Mouse (Mus musculus): Measurements from ENCODE around the gene Cog5.
A peak's percentile ranks its signal among the peaks of the same experiment; 100 is the strongest.

The Cog5 gene

DNA sequence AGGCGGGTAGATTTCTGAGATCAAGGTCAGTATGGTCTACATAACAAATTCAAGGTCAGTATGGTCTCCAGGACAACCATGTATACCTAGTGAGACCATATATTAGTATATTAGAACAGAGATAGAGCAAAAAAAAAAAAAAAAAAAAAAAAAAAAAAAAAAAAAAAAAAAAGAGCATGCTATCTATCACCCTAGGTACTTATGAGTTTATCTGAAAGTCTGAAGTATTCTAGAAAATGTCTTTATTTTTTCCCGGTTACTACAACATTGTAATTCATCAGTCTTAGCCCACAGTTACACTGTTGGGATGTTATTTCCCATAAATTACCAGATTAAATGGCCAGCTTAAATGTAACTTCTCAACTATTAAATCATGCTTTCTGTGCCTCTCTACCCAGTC, 289.7 kb downstream of the Cog5 start:
- no peak for DNase-seq

DNA sequence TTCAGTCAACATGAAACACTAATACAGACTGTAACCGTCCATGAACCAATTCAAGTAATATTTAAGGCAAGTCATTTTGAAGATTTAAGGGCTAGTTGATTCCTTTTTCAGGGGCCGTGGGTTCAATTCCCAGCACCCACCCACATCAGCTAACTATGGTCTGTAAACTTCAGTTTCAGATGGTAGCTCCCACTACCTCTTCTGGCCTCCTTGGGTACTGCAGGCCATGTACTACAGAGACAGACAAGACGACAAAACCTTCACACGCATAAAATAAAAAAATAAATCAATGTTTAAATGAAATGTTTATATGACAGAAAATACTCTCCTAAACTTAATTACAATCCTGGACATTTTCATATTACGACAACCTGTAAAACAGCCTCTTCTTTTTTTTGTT, 292.8 kb downstream of the Cog5 start:
- peak; percentile 64 for DNase-seq

DNA sequence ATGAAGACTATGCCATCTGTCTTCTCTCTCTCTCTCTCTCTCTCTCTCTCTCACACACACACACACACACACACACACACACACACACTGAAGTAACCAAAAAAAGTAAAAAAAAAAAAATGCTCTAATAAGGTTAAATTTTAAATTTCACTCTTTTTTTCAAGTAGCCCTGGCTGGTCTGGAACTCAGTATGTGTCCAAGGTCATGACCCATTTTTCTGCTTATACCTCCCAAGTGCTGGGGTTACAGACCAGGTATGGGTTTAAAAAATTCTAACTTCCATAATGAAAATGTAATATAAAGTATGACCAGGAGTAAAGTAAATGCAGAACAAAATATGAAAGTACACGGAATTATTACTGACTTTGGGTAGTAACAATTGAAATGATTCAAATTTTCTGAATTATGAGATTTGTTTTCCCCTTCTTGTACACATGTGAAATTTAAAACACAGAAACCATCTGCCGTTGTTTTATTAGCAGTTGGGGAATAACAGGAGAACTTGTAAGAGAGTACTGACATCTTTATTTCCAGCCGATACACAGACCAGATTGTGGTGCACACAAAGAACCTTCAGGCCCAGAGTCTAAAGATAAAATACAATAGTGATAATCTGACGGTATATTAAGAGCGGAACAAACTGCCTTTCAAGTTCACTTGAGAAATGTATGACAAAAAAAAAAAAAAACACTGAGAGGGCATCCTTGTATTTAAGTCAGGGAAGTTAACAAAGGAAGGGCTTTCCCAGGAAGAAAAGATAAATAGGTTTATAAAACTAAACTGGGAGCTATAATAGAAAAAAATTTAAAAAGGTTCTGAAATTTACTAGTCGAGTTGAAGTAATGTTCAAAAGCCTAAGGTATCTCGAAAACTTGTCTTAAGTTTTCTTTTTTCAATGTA, 293.7 kb downstream of the Cog5 start:
- DNase-seq, result no peak

DNA sequence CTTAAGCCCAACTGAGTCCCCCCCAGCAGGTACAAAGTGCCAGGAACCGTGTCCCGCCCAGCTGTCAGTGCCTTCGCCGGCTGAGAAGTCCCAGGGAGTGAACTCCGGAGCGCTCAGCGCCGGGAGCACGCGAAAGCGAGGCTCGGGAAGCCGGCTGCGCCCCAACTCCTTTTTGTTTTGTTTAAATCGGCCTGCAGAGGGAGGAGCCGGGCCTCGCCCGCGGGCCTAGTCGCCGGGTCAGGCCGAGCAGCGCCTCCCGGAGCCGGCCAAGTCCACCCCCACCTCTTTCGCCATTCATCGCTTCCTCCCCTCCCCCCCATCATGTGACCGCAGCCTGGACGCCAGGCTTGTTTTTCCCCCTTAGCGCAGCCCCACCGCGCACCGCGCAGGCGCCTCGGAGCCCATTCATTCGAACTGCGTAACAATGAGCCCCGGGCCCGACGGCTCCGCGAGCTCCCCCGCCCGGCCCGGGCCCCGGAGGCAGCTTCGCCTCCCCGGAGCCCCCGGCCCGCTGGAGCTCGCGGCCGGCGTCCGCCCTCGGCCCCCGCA, 294.6 kb downstream of the Cog5 start:
- peak; percentile 84 for DNase-seq

DNA sequence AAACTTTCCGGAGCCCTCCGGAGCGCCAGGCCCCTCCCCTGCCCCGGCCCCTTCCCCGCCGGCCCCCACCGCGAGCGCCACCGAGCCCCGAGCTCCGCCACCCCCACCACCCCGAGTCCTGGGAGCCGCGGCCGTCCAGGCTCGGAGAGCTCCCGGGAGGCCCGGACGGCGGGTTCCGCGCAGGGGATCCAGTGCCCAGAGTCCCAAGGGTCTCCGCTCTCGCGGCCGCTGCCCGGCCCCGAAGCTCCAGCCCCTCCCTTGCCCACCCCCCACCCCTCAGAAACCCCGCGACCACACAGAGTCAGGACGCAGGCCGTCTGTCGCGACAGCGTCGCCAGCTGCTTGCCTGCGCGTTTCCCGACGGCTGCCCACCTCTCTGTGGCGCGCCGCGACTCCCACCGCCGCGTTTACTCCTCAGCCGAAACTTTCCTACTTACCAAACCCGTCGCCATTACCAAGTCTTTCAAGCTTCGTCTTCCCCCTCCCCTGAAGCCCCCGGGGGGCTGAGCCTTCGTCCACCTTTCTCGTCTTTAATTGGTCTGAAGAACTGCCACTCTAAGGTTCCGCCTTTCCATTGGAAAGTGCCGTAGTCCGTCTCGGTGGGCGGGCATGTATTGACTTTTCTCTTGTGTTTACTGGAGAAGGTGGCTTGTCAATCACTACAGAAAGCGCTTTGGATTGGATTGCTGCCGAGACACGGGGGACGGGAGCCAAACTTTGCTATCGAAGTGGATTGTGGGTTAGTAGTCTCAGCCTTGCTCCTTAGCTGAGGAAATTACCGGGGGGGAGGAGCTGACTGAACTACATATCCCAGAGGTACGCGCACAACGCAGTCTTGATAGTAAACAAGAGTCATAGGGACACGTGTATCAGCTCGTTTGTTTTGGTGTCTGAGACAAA, 295.3 kb downstream of the Cog5 start, which contains the start of gene Hbp1:
Hbp1 (minus strand) TSS at position 777 of the 900 bp plus-strand sequence.
- peak; percentile 91 for DNase-seq

DNA sequence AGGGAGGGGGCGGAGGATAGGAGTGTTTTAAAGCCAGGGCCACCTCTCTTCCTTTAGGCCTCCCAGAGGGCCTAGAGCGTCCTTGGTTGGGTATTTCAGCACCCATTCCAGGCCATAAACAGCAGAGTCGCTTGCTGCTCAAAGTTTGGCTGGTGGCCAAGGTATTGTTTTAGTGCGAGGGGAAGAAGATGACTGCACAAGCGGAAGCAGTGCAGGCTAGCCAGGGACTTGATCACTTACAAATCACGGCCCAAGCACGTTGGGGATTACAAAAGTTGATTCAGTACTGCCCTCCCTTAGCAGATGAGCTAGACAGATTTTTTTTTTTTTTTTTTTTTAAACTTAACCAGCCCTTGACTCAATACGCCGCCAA, 296.0 kb downstream of the Cog5 start:
- DNase-seq, result no peak

DNA sequence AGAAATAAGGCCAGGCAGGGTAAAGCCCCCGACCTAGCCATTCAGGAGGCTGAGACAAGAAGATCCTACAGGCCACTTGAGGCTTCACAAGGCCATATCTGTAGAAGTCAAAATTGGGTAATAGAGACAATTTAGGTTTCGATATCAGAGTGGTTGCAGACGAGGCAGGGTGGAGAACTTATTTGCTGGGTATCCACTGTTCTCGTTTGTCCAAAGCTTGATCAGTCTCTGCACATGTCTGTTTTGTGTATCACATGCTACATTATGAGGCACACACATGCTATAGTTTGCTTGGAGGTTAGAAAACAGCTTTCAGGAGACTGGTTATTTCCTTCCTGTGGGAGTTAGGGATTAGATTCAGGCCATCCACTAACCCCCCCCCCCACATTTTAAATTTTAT, 301.2 kb downstream of the Cog5 start:
- no peak for DNase-seq

DNA sequence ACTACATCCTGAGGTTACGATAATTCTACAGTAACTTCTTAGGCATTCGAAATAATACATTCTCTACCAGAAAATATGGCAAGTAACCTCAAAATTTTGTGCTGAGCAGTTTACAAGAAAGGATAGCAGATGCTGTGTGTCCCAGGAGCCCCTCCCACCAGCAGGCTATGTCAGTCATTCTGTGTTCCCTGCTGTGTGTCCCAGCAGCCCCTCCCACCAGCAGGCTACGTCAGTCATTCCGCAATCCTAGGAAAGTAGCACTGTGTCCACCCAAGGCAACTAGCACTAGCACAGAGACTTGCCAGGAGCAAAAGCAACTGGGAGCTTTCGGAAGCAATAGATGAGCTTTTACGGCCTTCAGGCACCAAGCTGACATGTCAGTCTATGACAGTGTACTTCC, 309.4 kb downstream of the Cog5 start:
- DNase-seq, result no peak

DNA sequence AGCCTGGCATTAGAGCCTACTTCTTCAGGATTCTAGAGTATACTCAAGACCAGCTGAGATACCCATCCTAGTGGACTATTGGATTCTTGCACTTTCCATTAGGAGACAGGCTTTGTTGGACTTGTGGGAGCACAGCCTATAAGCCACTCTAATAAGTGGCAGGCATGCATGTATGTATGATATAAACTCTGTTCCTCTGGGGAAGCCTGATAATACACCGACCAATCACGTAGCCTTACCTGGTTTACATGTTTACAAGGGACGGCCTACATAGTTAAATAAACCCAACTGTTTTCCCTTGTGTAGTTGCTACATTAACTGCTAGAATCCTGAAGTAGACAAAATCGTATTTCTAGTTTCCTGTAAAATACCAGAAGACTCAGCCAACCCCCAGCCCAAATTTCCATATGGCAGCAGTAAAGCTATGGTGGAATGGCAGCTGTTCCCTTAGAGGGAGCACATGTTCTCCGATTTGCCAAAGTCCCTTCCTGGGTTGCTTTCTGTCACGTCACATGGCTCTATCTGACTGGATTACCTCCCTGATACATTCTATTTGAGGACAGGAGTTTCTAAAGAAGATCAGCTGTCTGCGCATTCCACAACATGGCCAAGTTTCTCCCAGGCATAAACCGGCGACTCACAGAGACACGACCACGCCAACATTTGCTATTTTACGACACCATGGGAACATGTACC, 311.0 kb downstream of the Cog5 start:
- DNase-seq, result no peak

DNA sequence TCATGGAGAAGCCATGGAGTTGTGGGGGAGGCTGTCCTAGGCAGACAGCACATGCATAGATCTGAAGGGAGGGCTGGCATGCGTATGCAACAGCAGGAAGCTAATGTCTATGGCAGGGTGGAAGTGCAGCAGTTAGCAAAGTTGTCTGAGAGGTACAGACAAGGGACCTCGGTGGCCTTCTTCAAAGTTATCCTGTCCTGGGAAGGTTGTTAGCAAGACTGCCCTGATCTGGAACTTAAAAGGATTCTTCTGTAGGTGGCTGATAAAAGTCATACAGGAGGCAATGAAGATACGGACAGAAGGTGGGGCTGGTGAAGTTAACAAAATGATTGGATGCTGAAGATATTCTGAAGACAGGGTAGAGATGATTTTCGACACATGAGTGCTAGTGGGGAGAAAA, 311.7 kb downstream of the Cog5 start:
- DNase-seq, result no peak

DNA sequence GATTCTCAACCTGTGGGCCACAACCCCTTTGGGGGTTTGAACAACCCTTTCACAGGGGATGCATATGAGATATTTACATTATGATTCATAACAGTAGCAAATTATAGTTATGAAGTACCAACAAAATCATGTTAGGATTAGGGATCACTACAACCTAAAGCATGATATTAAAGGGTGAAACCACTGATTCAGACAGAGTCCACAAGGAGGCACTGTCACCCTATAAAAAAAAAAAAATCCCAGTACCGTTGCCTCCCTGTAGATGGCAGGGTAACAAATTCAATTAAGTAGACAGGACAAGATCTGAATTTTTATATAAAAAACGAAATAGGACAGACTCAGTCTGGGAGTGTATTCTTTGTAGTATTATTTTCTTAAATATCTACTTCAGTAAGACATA, 312.9 kb downstream of the Cog5 start:
- peak; percentile 25 for DNase-seq

DNA sequence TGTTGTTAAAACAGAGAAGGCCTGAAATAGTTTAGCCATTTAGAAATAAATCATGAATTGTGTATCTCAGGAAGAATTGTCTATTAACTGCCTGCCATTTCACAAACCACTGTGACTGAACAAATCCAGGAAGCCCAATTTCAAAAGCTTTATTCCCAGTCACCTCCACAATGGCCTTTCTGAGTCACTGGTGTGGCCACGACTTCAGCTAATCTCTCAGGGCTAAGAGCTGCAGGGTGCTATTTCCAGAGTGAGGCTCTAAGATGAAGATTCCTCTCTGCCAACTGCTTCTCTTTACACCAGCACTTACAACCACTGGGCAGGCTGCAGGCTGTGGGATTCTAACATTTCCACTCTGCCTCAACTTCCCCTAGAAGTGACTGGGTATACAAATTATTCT, 314.4 kb downstream of the Cog5 start:
- no peak for DNase-seq

DNA sequence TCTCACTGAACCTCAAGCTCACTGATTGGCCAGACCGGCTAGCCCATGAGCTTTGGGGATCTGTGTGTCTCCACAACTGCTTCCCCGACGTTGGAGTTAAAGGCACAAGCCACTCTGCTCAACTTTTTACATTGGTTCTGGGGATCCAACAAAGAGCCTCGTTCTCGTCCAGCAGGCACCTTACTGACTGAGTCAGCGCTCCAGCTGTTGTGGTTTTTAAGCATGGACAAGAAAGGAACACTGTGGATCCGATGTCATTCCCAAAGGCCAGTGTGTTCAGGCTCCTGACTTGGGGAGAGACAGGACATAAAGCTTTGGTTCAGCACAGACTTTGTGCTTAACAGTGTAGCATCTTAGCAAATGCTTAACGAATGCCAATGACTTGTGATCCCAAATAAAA, 316.9 kb downstream of the Cog5 start:
- DNase-seq, result no peak

DNA sequence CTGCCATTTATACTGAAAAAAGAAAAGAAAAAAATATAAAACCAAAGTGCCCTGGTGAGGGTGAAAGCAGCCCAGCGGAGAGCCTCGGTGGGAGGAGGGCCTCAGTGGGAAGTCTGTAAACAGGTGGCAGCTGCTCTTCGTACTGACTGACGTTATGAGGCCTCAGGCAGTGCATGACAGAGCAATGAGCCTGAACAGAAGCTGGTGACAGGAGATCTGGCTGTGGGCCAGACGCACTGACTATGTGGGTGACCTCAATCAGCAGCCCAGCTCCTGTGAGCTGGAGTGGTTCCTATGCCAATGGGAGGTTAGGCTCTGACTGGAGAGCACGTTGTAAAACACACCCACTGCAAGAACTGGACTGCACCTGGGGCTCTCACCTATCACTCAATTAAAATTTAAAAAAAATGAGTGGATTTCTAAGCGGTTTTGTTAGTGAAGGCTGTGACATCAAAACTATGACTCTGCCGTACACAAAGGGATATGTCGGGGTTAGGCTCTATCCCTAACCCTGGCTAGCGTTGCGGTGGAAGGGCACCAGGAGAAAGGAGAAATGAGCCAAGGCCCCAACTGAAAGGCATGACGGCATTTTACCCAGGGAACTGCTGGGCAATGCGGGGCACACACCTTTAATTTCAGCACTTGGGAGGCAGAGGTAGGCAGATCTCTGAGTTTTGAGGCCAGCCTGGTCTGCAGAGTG, 319.0 kb downstream of the Cog5 start:
- DNase-seq, result peak; percentile 69

DNA sequence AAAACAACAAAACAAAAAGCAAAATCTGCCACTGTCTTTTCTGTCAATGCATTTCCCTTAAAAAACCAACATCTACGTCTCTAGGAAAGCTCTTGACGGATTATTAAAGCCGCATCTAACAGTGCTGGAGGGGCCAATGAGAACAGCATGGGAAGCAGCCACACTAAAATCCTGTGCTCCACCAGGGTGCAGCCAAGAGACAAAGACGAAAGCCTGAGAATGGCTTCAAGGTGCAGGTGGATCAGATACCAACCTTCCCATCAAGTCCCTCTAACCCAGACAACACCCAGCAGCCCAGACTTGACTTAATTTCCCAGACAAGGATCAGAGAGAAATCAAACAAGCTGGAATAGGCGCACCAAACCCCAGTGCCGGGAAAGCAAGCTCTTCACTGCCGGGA, 321.9 kb downstream of the Cog5 start:
- peak; percentile 79 for DNase-seq

DNA sequence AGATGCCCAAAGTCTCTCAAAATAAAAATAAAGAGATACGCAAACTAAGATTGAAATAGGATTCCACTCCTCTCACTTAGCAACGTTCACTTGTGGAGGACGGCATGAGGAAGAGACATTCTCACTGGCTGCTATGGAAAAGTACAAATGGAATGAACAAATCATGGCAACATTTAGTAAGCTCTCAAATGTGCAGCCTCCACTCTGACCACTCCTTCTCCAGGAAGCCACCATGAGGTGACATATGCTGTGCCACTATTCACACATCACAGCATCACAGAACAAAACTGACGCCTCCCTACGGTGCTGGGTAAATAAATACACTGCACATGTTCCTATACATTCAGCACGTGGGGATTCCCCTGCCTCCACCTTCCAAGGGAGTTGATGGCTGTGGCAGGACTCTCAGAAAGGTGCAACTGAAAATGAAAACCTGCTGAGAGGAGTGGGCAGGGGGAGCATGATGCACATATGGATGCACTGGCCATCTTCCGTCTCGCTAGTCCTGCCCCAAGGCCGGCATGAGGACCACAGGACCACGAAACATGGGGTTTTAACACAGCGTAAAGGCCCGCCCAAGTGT, 323.0 kb downstream of the Cog5 start:
- no peak for DNase-seq

DNA sequence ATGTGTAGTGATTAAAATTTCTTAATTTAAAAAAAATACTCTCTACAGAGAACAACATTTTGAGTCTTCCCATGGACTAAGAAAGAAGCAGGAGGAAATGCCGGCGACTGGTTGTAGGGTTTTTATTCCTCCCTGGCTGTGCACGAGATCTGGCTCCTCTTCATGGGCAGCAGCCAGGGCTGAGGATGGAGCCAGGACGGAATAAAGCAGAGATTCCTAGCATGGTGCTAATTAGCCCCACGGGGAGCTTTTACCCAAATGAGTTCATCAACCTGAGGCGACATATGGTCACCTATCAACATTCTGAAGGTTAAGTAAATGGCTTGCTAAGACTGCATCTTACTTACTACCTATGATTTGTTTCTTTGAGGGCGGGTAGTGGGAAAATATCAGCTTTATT, 328.6 kb downstream of the Cog5 start:
- DNase-seq, result no peak

DNA sequence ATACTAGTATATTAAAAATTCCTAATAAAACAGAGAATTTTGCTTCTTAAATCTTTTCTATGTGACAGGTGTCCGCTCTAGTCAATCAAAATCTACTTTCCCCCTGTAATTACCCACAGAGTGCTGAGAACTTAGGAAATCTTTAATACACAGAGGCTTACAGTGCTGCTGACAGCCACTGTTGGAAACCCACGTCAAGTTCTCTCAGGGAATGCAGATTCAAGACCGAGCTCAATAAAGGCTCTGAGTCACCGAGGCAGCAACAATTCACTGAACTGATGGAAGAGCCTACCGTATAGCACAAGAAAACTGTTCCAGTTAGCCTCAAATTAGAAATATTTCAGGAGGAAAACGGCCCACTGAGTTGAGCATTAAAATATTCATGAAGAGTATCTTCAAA, 329.1 kb downstream of the Cog5 start:
- DNase-seq, result no peak

DNA sequence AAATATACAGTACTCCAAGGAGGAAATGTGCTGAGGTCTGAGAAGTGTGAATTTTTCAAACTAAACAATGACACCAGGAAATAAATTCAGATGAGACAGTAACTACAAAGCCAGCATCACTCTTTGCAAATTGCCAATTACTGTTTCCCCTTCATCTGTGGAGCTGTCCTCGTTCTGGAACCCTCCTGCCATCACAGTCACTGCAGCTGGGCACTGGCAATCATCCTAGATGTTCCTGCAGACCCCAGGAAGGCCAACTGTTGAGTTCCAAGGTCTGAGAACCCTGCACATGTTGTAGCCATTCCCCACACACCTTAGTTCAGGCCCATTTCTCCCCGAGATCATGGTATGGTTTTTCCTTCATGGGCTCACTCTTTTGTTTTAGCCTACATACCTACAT, 329.5 kb downstream of the Cog5 start:
- DNase-seq, result no peak

DNA sequence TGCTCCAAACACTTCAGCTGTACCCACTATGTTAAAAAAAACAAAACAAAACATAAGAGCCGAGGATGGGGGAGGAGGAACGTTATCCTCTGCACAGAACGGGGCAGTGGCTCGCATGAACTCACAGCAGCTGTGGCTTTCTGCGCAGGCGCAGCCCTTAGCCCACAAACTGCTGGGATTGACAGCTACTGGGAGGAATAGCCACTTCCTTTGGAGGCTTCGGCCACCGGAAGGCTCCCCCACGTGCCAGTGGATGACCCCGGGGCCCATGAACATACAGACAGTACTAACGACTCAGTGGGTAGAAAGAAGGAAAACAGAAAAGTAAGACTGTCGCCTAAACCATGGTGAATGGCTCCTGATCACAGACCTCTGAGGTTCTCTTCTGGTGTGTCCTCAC, 330.0 kb downstream of the Cog5 start:
- DNase-seq, result peak; percentile 56

DNA sequence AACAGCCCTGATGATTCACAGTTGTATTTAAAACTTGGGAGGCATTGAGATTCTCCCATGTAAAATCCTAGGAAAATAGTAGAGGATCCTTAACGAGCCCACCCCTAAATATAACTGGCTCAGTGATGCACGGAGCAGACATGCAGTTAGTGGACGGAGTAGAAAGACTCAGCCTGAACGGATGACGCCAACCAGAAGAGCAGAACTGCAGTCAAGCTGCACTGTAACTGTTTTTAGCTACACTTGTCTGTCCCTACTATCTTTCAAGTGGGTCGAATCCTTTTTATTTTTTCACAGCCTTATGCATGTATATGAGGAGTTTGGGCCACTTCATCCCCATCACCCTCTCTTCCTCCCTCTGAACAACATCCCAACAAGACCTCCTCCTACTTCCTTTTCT, 331.1 kb downstream of the Cog5 start:
- no peak for DNase-seq

DNA sequence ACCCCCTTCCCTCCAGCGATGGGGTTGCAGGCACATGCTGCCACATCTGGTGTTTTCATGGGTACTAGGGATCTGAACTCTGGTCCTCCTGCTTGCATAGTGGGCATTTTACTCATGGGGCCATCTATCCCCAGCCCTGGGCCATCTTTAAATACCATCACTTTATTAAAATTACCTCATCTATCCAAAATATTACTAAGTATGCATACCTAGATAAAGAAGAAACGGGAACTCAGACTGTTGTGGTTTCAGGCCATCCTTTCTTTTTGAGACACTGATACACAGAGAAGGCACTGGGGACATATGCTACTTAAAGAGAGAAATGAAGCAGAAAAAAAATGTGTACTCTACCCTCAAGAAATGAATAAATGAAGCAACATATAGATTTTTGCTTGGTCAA, 331.8 kb downstream of the Cog5 start:
- DNase-seq, result no peak

All from thymus, postnatal 4 days (tissue).